Mouse (Mus musculus): ENCODE data around the gene Sumf1. TPM values are rescaled to one million over a fixed set of nuclear protein-coding genes. Genes with fewer than 3 reads are reported as not detected.

Sumf1 gene
- polyA plus RNA-seq, 1 experiment from 2014 or later: 22.7 TPM

- H3K27ac ChIP-seq: no peak overlapping the region
These were observed 19.8 kb downstream of the Sumf1 start for GRCm38 (mm10) chr6:108165598-108165997.

DNA sequence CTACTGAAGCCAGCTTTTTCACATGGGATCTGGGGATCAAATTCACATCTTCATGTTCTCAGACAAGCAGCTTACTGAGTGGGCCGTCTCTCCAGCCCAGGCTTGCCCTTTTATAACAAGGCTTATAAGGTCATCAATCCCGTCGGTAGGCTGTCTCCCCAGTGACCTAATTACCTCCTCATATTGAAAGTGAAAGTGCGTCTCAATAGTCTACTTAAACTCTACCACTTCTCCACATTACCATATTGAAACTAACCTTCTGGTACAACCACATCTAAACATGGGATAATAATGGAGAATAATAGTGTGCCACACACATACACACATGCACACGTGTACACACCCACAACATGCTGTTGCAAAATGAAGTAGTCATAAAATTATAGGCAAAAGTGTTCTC lies 20.4 kb downstream of the Sumf1 start:
- Histone ChIP-seq H3K36me3 (no peaks in the 10 kb centered on the region), H3K27ac (no peak overlapping the region), H3K4me1 (peaks cover 13% of the 10 kb centered on the region), H3K27me3 (no peaks in the 10 kb centered on the region), H3K9me3 (no peaks in the 10 kb centered on the region), H3K9ac (no peak overlapping the region), H3K4me2 (replicated peaks) (no peak overlapping the region), H3K4me3 (no peak overlapping the region)
- ATAC-seq (ENCODE audit: insufficient number of reproducible peaks, insufficient read depth, low FRiP score, low TSS enrichment): no peak
- 81% methylated on average over 5 of the region's 5 CpGs for WGBS

More at GRCm38 (mm10) chr6:108165598-108165997, 19.8 kb downstream of the Sumf1 start:
- ATAC-seq (ENCODE audit: insufficient number of reproducible peaks, insufficient read depth, low FRiP score, low TSS enrichment): no peak
- WGBS: 91% methylated on average over 2 of the region's 2 CpGs
- no peaks in the 10 kb centered on the region for H3K9me3 ChIP-seq
- H3K4me1 ChIP-seq: peaks cover 10% of the 10 kb centered on the region; the same call in 1 of the 2 replicates
- H3K4me3 ChIP-seq: no peak overlapping the region
- H3K9ac ChIP-seq: no peak overlapping the region
- no peak overlapping the region for H3K4me2 ChIP-seq (replicated peaks)
- no peaks in the 10 kb centered on the region for H3K36me3 ChIP-seq
- no peaks in the 10 kb centered on the region for H3K27me3 ChIP-seq

- WGBS: 22% methylated on average over 2 of the region's 2 CpGs
- Histone ChIP-seq H3K9ac (no peak overlapping the region), H3K9me3 (no peaks in the 10 kb centered on the region), H3K4me2 (replicated peaks) (no peak overlapping the region), H3K4me1 (peaks cover 13% of the 10 kb centered on the region), H3K36me3 (no peaks in the 10 kb centered on the region), H3K27me3 (no peaks in the 10 kb centered on the region), H3K27ac (0 out of 2 replicates have a peak overlapping the region, but pooled peaks have one; percentile 54), H3K4me3 (no peak overlapping the region)
- ATAC-seq (ENCODE audit: insufficient number of reproducible peaks, insufficient read depth, low FRiP score, low TSS enrichment): 0 out of 2 replicates have a peak, but pooled peaks have one; percentile 10
These were observed 24.8 kb downstream of the Sumf1 start for GRCm38 (mm10) chr6:108160608-108161007.

DNA sequence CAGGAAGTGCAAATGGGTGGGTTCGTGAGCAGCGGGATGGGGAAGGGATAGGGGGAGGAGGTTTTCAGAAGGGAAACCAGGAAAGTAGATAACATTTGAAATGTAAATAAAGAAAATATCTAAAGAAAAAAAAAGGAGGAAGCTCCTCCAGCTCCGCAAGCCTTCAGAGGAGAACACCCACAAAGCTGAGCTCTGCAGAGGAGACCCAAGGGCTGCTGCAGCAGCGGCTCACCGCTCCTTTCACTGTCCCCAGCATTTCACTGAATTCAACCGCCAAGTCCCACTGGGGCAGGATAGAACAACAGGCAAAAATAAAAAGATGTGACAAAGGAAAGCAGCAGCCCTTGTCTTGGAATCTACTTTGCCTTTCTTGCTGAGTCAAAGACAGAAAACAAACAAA lies 28.5 kb downstream of the Sumf1 start:
- 61% methylated on average over 6 of the region's 6 CpGs for WGBS
- ATAC-seq (ENCODE audit: insufficient number of reproducible peaks, insufficient read depth, low FRiP score, low TSS enrichment): no peak
- H3K4me2 ChIP-seq (replicated peaks): no peak overlapping the region
- H3K27me3 ChIP-seq: no peaks in the 10 kb centered on the region
- H3K27ac ChIP-seq: no peak overlapping the region
- no peak overlapping the region for H3K4me3 ChIP-seq
- H3K4me1 ChIP-seq: peaks cover 15% of the 10 kb centered on the region
- no peak overlapping the region for H3K9ac ChIP-seq
- H3K9me3 ChIP-seq: no peaks in the 10 kb centered on the region
- H3K36me3 ChIP-seq: peaks cover 3% of the 10 kb centered on the region; the same call in 1 of the 2 replicates

GRCm38 (mm10) chr6:108154243-108154642 lies 31.1 kb downstream of the Sumf1 start:
- no peaks in the 10 kb centered on the region for H3K9me3 ChIP-seq
- WGBS: 77% methylated on average over 4 of the region's 4 CpGs
- no peak overlapping the region for H3K9ac ChIP-seq

GRCm38 (mm10) chr6:108152661-108153269 lies 32.6 kb downstream of the Sumf1 start:
- Histone ChIP-seq H3K27ac (no peak overlapping the region), H3K9me3 (no peaks in the 10 kb centered on the region), H3K36me3 (peaks cover 6% of the 10 kb centered on the region), H3K4me1 (0 out of 2 replicates have a peak, but pooled peaks cover 3% of the 10 kb centered on the region), H3K4me3 (no peak overlapping the region), H3K4me2 (replicated peaks) (no peak overlapping the region), H3K27me3 (no peaks in the 10 kb centered on the region), H3K9ac (no peak overlapping the region)
- 91% methylated on average over 9 of the region's 9 CpGs for WGBS
- ATAC-seq (ENCODE audit: insufficient number of reproducible peaks, insufficient read depth, low FRiP score, low TSS enrichment): no peak

More at GRCm38 (mm10) chr6:108154243-108154642, 31.1 kb downstream of the Sumf1 start:
- Histone ChIP-seq H3K27me3 (no peaks in the 10 kb centered on the region), H3K4me2 (replicated peaks) (no peak overlapping the region), H3K36me3 (peaks cover 6% of the 10 kb centered on the region), H3K27ac (no peak overlapping the region), H3K4me1 (0 out of 2 replicates have a peak, but pooled peaks cover 3% of the 10 kb centered on the region), H3K4me3 (no peak overlapping the region)
- ATAC-seq (ENCODE audit: insufficient number of reproducible peaks, insufficient read depth, low FRiP score, low TSS enrichment): no peak

GRCm38 (mm10) chr6:108152081-108152480 lies 33.3 kb downstream of the Sumf1 start:
- H3K36me3 ChIP-seq: peaks cover 6% of the 10 kb centered on the region
- H3K4me2 ChIP-seq (replicated peaks): no peak overlapping the region
- H3K4me3 ChIP-seq: no peak overlapping the region
- 0 out of 2 replicates have a peak, but pooled peaks cover 3% of the 10 kb centered on the region for H3K4me1 ChIP-seq
- H3K9me3 ChIP-seq: no peaks in the 10 kb centered on the region
- no peak overlapping the region for H3K9ac ChIP-seq
- no peaks in the 10 kb centered on the region for H3K27me3 ChIP-seq
- H3K27ac ChIP-seq: no peak overlapping the region
- ATAC-seq (ENCODE audit: insufficient number of reproducible peaks, insufficient read depth, low FRiP score, low TSS enrichment): no peak
- 61% methylated on average over 6 of the region's 6 CpGs for WGBS

GRCm38 (mm10) chr6:108149235-108149634 lies 36.1 kb downstream of the Sumf1 start:
- Histone ChIP-seq H3K36me3 (peaks cover 6% of the 10 kb centered on the region), H3K4me3 (no peak overlapping the region), H3K4me2 (replicated peaks) (no peak overlapping the region), H3K9me3 (no peaks in the 10 kb centered on the region), H3K27ac (no peak overlapping the region), H3K4me1 (0 out of 2 replicates have a peak, but pooled peaks cover 3% of the 10 kb centered on the region), H3K9ac (no peak overlapping the region), H3K27me3 (no peaks in the 10 kb centered on the region)
- WGBS: 87% methylated on average over 4 of the region's 4 CpGs
- no peak for ATAC-seq (ENCODE audit: insufficient number of reproducible peaks, insufficient read depth, low FRiP score, low TSS enrichment)

DNA sequence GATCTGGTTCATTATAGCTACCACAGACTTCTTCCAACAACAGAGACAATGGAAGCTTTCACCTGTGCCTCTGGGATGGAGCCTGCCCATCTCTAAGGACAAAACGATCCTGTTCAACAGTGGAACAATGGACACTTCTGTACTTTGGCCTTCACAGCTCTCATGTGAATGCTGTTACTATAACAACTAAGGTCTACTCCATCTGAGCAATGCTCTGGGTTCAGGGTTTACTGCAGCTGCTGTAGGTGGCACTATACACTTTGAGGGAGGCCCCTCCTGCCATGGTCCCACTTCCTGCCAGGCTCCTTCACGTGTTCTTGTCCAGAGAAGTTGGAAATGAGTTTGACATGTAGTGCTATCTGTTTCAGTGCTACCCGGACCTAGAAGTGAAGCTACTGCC lies 36.9 kb downstream of the Sumf1 start:
- H3K4me3 ChIP-seq: no peak overlapping the region
- no peak for ATAC-seq (ENCODE audit: insufficient number of reproducible peaks, insufficient read depth, low FRiP score, low TSS enrichment)
- H3K9ac ChIP-seq: no peak overlapping the region
- no peaks in the 10 kb centered on the region for H3K9me3 ChIP-seq
- peaks cover 6% of the 10 kb centered on the region for H3K36me3 ChIP-seq
- no peak overlapping the region for H3K4me2 ChIP-seq (replicated peaks)
- H3K27me3 ChIP-seq: no peaks in the 10 kb centered on the region
- 0 out of 2 replicates have a peak, but pooled peaks cover 3% of the 10 kb centered on the region for H3K4me1 ChIP-seq
- H3K27ac ChIP-seq: no peak overlapping the region
- 53% methylated on average over 3 of the region's 3 CpGs for WGBS

DNA sequence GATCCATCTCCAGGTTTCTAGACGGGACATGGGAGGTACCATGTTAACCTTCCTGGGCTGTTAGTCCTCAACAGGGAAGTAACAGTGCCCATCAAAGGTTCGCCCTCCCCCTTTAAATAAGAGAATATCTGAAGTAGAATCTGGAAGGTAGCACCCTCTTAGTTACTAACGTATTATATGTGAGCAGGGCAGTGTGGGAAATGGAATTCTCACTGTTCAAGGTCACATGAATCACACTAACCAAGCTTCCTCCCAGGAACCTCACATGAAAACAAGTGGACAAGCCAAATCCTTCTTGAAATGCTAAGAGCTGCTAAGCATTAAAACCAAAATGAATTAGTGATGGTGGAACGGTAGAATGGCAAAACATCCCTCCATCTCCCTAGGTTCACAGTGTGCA lies 38.7 kb downstream of the Sumf1 start:
- Histone ChIP-seq H3K9me3 (no peaks in the 10 kb centered on the region), H3K36me3 (peaks cover 5% of the 10 kb centered on the region; the same call in 1 of the 2 replicates), H3K4me3 (no peak overlapping the region), H3K27ac (no peak overlapping the region), H3K9ac (no peak overlapping the region), H3K27me3 (no peaks in the 10 kb centered on the region), H3K4me1 (no peaks in the 10 kb centered on the region), H3K4me2 (replicated peaks) (no peak overlapping the region)
- ATAC-seq (ENCODE audit: insufficient number of reproducible peaks, insufficient read depth, low FRiP score, low TSS enrichment): no peak
- 87% methylated on average over 4 of the region's 4 CpGs for WGBS

DNA sequence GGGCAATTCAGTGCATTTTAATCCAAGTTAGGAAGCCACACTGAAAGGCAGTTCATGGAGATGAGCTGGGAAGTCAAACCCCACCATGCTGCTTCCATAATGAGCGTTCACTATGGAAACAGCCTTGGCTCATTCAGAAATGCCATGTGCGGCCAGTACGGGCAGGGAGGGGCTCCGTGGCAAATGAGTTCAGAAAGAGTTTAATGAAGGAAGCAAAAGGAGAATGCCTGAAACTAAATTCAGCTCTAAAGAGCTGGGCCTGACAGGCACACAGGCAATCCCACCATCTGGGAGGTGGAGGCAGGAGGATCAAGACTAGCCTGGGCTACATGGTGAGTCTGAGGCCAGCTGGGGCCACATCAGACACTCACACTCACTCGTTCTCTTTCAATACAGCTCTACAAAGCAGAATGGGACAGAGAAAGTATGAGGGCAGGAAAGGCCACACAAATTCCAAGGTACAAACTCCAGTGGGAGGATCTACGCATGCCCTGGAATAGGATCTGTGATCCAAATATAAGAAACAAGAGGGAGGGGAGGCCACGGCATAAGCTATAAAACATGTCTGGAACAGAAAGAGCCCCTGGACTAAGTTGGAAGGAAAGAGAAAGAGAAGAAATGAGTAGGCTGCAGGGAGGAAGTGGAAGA lies 39.3 kb downstream of the Sumf1 start:
- Histone ChIP-seq H3K27me3 (no peaks in the 10 kb centered on the region), H3K9me3 (no peaks in the 10 kb centered on the region), H3K4me3 (no peak overlapping the region), H3K4me1 (no peaks in the 10 kb centered on the region), H3K27ac (no peak overlapping the region), H3K4me2 (replicated peaks) (no peak overlapping the region), H3K36me3 (peaks cover 4% of the 10 kb centered on the region; the same call in 1 of the 2 replicates), H3K9ac (no peak overlapping the region)
- WGBS: 85% methylated on average over 7 of the region's 7 CpGs
- no peak for ATAC-seq (ENCODE audit: insufficient number of reproducible peaks, insufficient read depth, low FRiP score, low TSS enrichment)

- ATAC-seq (ENCODE audit: insufficient number of reproducible peaks, insufficient read depth, low FRiP score, low TSS enrichment): no peak
- Histone ChIP-seq H3K9me3 (no peaks in the 10 kb centered on the region), H3K27me3 (no peaks in the 10 kb centered on the region)
These were observed 40.1 kb downstream of the Sumf1 start for GRCm38 (mm10) chr6:108145241-108145640.

More at GRCm38 (mm10) chr6:108145241-108145640, 40.1 kb downstream of the Sumf1 start:
- Histone ChIP-seq H3K9ac (no peak overlapping the region), H3K36me3 (0 out of 2 replicates have a peak, but pooled peaks cover 4% of the 10 kb centered on the region), H3K27ac (no peak overlapping the region), H3K4me3 (no peak overlapping the region), H3K4me2 (replicated peaks) (no peak overlapping the region), H3K4me1 (no peaks in the 10 kb centered on the region)
- 67% methylated on average over 3 of the region's 3 CpGs for WGBS
